Mouse (Mus musculus): ENCODE measurements around the gene Pacs2. TPM values are rescaled to one million over a fixed set of nuclear protein-coding genes. Genes with fewer than 3 reads are reported as not detected.

Gene Pacs2
- total RNA-seq, 1 experiment, result 17.2 TPM

DNA sequence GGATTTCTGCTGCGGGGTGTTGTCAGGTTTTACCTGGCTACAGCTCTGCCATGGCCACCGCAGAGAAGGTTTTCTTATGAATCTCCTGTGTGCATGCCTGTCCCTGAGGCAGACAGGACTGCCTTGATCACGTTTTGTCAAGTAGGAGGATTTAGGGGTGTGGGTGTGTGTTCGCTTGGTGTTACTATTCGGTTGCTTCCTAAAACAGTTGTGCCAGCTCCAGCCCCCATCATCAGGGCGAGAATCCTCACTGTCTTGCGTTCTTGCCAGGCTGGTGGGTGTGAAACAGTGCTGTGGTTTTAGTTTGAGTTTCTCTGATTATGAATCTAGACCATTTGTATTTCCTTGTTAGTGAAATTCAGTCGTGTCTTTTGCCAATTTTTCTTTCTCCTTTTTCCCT lies 2.7 kb downstream of the Pacs2 start:
- no peaks in the 10 kb centered on the region for H3K9me3 ChIP-seq (ENCODE audit: control insufficient read depth, insufficient read depth, low read depth, low read length)
- no peak overlapping the region for H3K27ac ChIP-seq (ENCODE audit: insufficient read depth, low read depth, low read length, poor library complexity, severe bottlenecking)
- TF ChIP-seq MAFK (IDR thresholded peaks at IDR 0.05; ENCODE audit: insufficient read depth, low read depth, low read length) (no peak), ZC3H11A (IDR thresholded peaks at IDR 0.05; ENCODE audit: borderline replicate concordance, low read depth, low read length) (no peak), CHD2 (IDR thresholded peaks at IDR 0.05; ENCODE audit: low read depth, low read length) (no peak), HCFC1 (IDR thresholded peaks at IDR 0.05; ENCODE audit: borderline replicate concordance, insufficient read depth, low read length) (no peak), ZNF384 (IDR thresholded peaks at IDR 0.05; ENCODE audit: low read depth, low read length) (no peak)
- no peak overlapping the region; the same call in 1 of the 2 replicates for H3K9ac ChIP-seq (ENCODE audit: insufficient read depth, low read depth, low read length, poor library complexity, severe bottlenecking)
- in situ Hi-C loops (cut with MboI; ENCODE audit: low sequenced_read_pairs in 2 of 2, unreplicated experiment in 2 of 2), result no loop called here
- H3K36me3 ChIP-seq (ENCODE audit: control insufficient read depth, insufficient read depth, low read length, poor library complexity, severe bottlenecking), result no peaks in the 10 kb centered on the region; the same call in 1 of the 2 replicates
- H3K4me3 ChIP-seq (ENCODE audit: insufficient read depth in 1 of 2, low read depth in 1 of 2, low read length in 2 of 2, poor library complexity in 1 of 2, severe bottlenecking in 1 of 2), result no peak overlapping the region
- DNase-seq (ENCODE audit: low read depth, low spot score), result no peak
- H3K4me1 ChIP-seq (ENCODE audit: control insufficient read depth in 2 of 2, insufficient read depth in 2 of 2, low read length in 2 of 2, poor library complexity in 1 of 2), result peaks cover 2 to 7% of the 10 kb centered on the region in 2 experiments; a peak in 1 of 4 replicates

DNA sequence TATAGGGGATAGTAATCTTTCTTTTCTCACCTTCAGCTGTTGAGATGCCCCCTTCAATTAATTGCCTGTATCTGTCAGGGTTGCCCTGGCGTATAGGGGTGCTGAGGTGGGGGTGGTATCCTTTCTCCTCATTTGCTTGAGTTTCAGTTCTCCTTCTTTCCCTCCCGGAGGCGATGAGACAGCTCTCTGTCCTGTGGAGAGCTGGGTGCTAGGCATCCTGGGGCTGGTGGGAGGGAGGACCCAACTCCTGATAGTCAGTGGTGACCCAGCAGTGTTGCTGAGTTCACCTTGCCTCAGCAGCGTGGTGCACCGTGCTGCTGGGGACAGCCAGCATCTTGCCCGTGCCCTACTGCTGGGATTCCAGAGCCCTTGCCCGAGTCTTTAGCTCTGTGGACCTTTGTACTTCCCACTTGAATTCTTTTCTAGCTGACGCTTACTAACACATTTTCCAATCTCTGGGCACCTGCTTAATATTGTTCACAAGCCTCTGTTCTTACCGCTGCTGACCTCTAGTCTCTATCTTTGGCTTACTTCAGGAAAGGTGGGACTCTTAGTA lies 3.2 kb downstream of the Pacs2 start:
- Histone ChIP-seq H3K9me3 (ENCODE audit: control insufficient read depth, insufficient read depth, low read depth, low read length) (no peaks in the 10 kb centered on the region), H3K9ac (ENCODE audit: insufficient read depth, low read depth, low read length, poor library complexity, severe bottlenecking) (no peak overlapping the region), H3K27ac (ENCODE audit: insufficient read depth, low read depth, low read length, poor library complexity, severe bottlenecking) (no peak overlapping the region), H3K4me1 (ENCODE audit: control insufficient read depth in 2 of 2, insufficient read depth in 2 of 2, low read length in 2 of 2, poor library complexity in 1 of 2) (peaks cover 2 to 7% of the 10 kb centered on the region in 2 experiments; a peak in 1 of 4 replicates), H3K4me3 (ENCODE audit: insufficient read depth in 1 of 2, low read depth in 1 of 2, low read length in 2 of 2, poor library complexity in 1 of 2, severe bottlenecking in 1 of 2) (no peak overlapping the region), H3K36me3 (ENCODE audit: control insufficient read depth, insufficient read depth, low read length, poor library complexity, severe bottlenecking) (no peaks in the 10 kb centered on the region; the same call in 1 of the 2 replicates)
- in situ Hi-C loops (cut with MboI; ENCODE audit: low sequenced_read_pairs in 2 of 2, unreplicated experiment in 2 of 2), result no loop called here
- TF ChIP-seq ZNF384 (IDR thresholded peaks at IDR 0.05; ENCODE audit: low read depth, low read length) (no peak), MAFK (IDR thresholded peaks at IDR 0.05; ENCODE audit: insufficient read depth, low read depth, low read length) (no peak), ZC3H11A (IDR thresholded peaks at IDR 0.05; ENCODE audit: borderline replicate concordance, low read depth, low read length) (no peak), CHD2 (IDR thresholded peaks at IDR 0.05; ENCODE audit: low read depth, low read length) (no peak), HCFC1 (IDR thresholded peaks at IDR 0.05; ENCODE audit: borderline replicate concordance, insufficient read depth, low read length) (no peak)
- DNase-seq (ENCODE audit: low read depth, low spot score), result no peak

DNA sequence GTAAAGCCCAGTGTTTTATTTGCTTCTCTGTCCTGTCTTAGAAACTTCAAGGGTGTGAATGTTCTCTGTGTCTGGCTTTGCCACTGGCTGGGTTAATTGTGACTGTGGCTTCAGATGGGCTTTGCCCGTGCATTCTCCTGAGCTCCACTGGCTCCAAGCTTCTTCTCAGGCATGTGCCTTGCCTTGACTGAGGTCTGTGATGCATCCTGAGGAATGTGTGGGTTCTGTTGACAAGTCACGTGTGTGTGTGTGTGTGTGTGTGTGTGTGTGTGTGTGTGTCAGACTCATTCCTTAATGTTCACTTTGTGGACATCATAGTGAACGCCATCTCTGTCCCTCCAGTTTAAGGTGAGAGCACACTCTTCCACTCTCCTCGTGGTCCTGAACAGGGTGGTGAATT lies 4.5 kb downstream of the Pacs2 start:
- Histone ChIP-seq H3K4me3 (ENCODE audit: insufficient read depth in 1 of 2, low read depth in 1 of 2, low read length in 2 of 2, poor library complexity in 1 of 2, severe bottlenecking in 1 of 2) (no peak overlapping the region), H3K9me3 (ENCODE audit: control insufficient read depth, insufficient read depth, low read depth, low read length) (no peaks in the 10 kb centered on the region), H3K27ac (ENCODE audit: insufficient read depth, low read depth, low read length, poor library complexity, severe bottlenecking) (no peak overlapping the region), H3K4me1 (ENCODE audit: control insufficient read depth in 2 of 2, insufficient read depth in 2 of 2, low read length in 2 of 2, poor library complexity in 1 of 2) (0 out of 4 replicates have a peak, but pooled peaks cover 2 to 5% of the 10 kb centered on the region in 2 experiments), H3K9ac (ENCODE audit: insufficient read depth, low read depth, low read length, poor library complexity, severe bottlenecking) (no peak overlapping the region), H3K36me3 (ENCODE audit: control insufficient read depth, insufficient read depth, low read length, poor library complexity, severe bottlenecking) (no peaks in the 10 kb centered on the region; the same call in 1 of the 2 replicates)
- in situ Hi-C loops (cut with MboI; ENCODE audit: low sequenced_read_pairs in 2 of 2, unreplicated experiment in 2 of 2), result no loop called here
- DNase-seq (ENCODE audit: low read depth, low spot score), result no peak
- TF ChIP-seq MAFK (IDR thresholded peaks at IDR 0.05; ENCODE audit: insufficient read depth, low read depth, low read length), result no peak
- TF ChIP-seq HCFC1 (IDR thresholded peaks at IDR 0.05; ENCODE audit: borderline replicate concordance, insufficient read depth, low read length), result no peak
- no peak for TF ChIP-seq CHD2 (IDR thresholded peaks at IDR 0.05; ENCODE audit: low read depth, low read length)

DNA sequence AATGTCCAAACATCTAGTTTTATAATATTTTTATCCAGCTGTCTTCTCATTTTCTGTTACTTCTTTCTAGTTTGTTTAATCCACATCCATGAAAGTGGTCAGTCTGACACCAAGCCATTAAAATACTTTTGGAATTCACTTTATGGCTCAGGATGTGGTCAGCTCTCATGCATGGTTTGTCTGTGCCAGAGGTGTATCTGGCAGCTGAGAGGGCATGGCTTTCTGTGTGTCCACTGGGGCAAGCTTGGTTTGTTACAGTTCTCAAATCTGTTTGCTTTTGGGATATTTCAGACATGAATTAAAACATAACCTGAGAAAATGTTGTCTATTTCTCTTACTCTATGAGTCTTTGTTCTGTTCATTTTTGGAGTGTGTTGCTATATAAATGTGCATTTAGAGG lies 7.2 kb downstream of the Pacs2 start:
- in situ Hi-C loops (cut with MboI; ENCODE audit: low sequenced_read_pairs in 2 of 2, unreplicated experiment in 2 of 2), result no loop called here
- Histone ChIP-seq H3K36me3 (ENCODE audit: control insufficient read depth, insufficient read depth, low read length, poor library complexity, severe bottlenecking) (no peaks in the 10 kb centered on the region; the same call in 1 of the 2 replicates), H3K27ac (ENCODE audit: insufficient read depth, low read depth, low read length, poor library complexity, severe bottlenecking) (no peak overlapping the region), H3K9me3 (ENCODE audit: control insufficient read depth, insufficient read depth, low read depth, low read length) (no peaks in the 10 kb centered on the region), H3K4me1 (ENCODE audit: control insufficient read depth in 2 of 2, insufficient read depth in 2 of 2, low read length in 2 of 2, poor library complexity in 1 of 2) (0 out of 4 replicates have a peak, but pooled peaks cover 0 to 1% of the 10 kb centered on the region in 2 experiments), H3K4me3 (ENCODE audit: insufficient read depth in 1 of 2, low read depth in 1 of 2, low read length in 2 of 2, poor library complexity in 1 of 2, severe bottlenecking in 1 of 2) (no peak overlapping the region), H3K9ac (ENCODE audit: insufficient read depth, low read depth, low read length, poor library complexity, severe bottlenecking) (no peak overlapping the region)
- DNase-seq (ENCODE audit: low read depth, low spot score), result no peak
- TF ChIP-seq MAFK (IDR thresholded peaks at IDR 0.05; ENCODE audit: insufficient read depth, low read depth, low read length), result no peak
- TF ChIP-seq ZC3H11A (IDR thresholded peaks at IDR 0.05; ENCODE audit: borderline replicate concordance, low read depth, low read length), result no peak
- no peak for TF ChIP-seq ZNF384 (IDR thresholded peaks at IDR 0.05; ENCODE audit: low read depth, low read length)
- no peak for TF ChIP-seq CHD2 (IDR thresholded peaks at IDR 0.05; ENCODE audit: low read depth, low read length)
- TF ChIP-seq HCFC1 (IDR thresholded peaks at IDR 0.05; ENCODE audit: borderline replicate concordance, insufficient read depth, low read length), result no peak
